In the genomic region with DNA sequence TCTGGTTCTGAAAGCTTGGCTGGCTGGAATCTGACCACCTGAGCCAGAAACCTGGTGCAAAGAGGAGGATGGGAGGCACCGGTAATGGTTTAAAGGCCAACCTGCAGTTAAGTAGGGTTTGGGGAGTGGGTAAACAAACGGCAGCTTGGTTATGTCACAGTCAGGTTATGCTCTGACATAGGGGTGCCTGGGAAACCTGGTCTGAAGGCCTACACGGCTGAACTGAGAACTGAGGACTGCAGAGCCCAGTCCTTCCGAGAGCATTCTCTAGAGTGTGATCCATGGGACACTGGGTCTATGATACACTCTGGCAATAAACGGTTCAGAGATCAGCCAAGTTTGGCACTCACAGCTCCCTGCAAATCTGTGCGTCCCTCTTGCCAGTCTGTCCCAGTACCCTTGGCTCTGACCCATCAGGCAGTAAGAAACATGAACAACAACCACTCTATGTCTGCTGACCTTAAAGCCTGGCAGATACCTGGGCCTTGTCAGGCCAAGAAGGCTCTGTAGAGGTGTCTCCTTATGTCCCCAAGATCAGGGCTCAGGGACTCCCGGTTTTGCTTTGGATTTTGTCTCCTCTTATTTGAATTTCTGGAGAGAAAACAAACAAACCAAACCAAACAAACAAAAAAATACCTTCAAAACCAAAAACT, we compare ENCODE assay signal across 9 mouse cellular contexts.
DNase-seq lines count a peak whose midpoint lies in the region; ATAC-seq and TF ChIP-seq lines count a peak whose summit lies in the region.
"Had no signal": no experiment of that assay in that cellular context is flagged by ENCODE, and none has a peak within 500 bp of the region (broad histone marks: within the 10 kb centered on the region; RNA-seq: fewer than 3 reads in every experiment).

No protein-coding gene starts in this region.

- H3K4me1 ChIP-seq in kidney, embryonic 15.5 days = peaks cover 24% of the 10 kb centered on the region
- peaks cover 34% of the 10 kb centered on the region for H3K4me1 ChIP-seq in forebrain, embryonic 10.5 days
- peaks cover 10% of the 10 kb centered on the region for H3K4me1 ChIP-seq in hindbrain, postnatal 0 days (ENCODE audit: insufficient read depth, low read length)
- peaks cover 17% of the 10 kb centered on the region; the same call in 1 of the 2 replicates for H3K4me1 ChIP-seq in midbrain, embryonic 16.5 days (ENCODE audit: control insufficient read depth, insufficient read depth, low read length)

- 34% methylated on average over 7 of the region's 7 CpGs for WGBS in kidney, embryonic 15.5 days
- 63% methylated on average over 7 of the region's 7 CpGs for WGBS in forebrain, embryonic 10.5 days
- 42% methylated on average over 7 of the region's 7 CpGs for WGBS in hindbrain, postnatal 0 days
- 57% methylated on average over 7 of the region's 7 CpGs for WGBS in midbrain, embryonic 16.5 days

- peaks cover 14% of the 10 kb centered on the region for H3K27me3 ChIP-seq in kidney, embryonic 15.5 days
- H3K27me3 ChIP-seq in forebrain, embryonic 10.5 days (ENCODE audit: poor library complexity, severe bottlenecking) = peaks cover 47% of the 10 kb centered on the region
- H3K27me3 ChIP-seq in hindbrain, postnatal 0 days (ENCODE audit: insufficient read depth, low read length) = no peaks in the 10 kb centered on the region
- H3K27me3 ChIP-seq in midbrain, embryonic 16.5 days (ENCODE audit: control insufficient read depth, insufficient read depth, low read depth, low read length) = no peaks in the 10 kb centered on the region
- H3K27me3 ChIP-seq: Patski had no signal

- H3K4me2 ChIP-seq in kidney, embryonic 15.5 days = peak overlapping the region; percentile 83
- H3K4me2 ChIP-seq in hindbrain, postnatal 0 days (ENCODE audit: low read depth, low read length) = peak overlapping the region; percentile 59
- no peak overlapping the region for H3K4me2 ChIP-seq in midbrain, embryonic 16.5 days (ENCODE audit: low read length)

- TF ChIP-seq CTCF in hindbrain, postnatal 0 days (IDR thresholded peaks at IDR 0.05; ENCODE audit: low read depth) = no peak

- H3K36me3 ChIP-seq in kidney, embryonic 15.5 days = no peaks in the 10 kb centered on the region
- no peaks in the 10 kb centered on the region for H3K36me3 ChIP-seq in forebrain, embryonic 10.5 days (replicated peaks)
- H3K36me3 ChIP-seq in hindbrain, postnatal 0 days (ENCODE audit: insufficient read depth, low read length) = no peaks in the 10 kb centered on the region
- no peaks in the 10 kb centered on the region for H3K36me3 ChIP-seq in midbrain, embryonic 16.5 days (ENCODE audit: control insufficient read depth, insufficient read depth, low read length)

- no peak overlapping the region for H3K27ac ChIP-seq in kidney, embryonic 15.5 days
- H3K27ac ChIP-seq in forebrain, embryonic 10.5 days = peak overlapping the region; percentile 92
- H3K27ac ChIP-seq in hindbrain, postnatal 0 days = peak overlapping the region; percentile 69
- H3K27ac ChIP-seq in midbrain, embryonic 16.5 days (ENCODE audit: low read length) = peak overlapping the region; percentile 92

- no peak overlapping the region for H3K9ac ChIP-seq in kidney, embryonic 15.5 days
- no peak overlapping the region for H3K9ac ChIP-seq in hindbrain, postnatal 0 days (replicated peaks; ENCODE audit: low read length)
- no peak overlapping the region for H3K9ac ChIP-seq in midbrain, embryonic 16.5 days (ENCODE audit: low read depth, low read length)

- no peak for DNase-seq in kidney, postnatal 10 days
- DNase-seq in forebrain, embryonic 10.5 days (ENCODE audit: extremely low spot score, low spot score) = peak; percentile 27
- DNase-seq in hindbrain, postnatal 0 days (ENCODE audit: low spot score) = no peak
- no peak for DNase-seq in spleen, postnatal 10 days (ENCODE audit: low spot score in 2 of 2)
- no peak for DNase-seq in spleen, adult 18-20 months
- no peak for DNase-seq in T-cell, adult 2 months (ENCODE audit: low spot score)

- no peaks in the 10 kb centered on the region for H3K9me3 ChIP-seq in kidney, embryonic 15.5 days (replicated peaks)
- H3K9me3 ChIP-seq in forebrain, embryonic 10.5 days = no peaks in the 10 kb centered on the region
- H3K9me3 ChIP-seq in hindbrain, postnatal 0 days (ENCODE audit: low read length) = no peaks in the 10 kb centered on the region; the same call in 1 of the 2 replicates
- no peaks in the 10 kb centered on the region for H3K9me3 ChIP-seq in midbrain, embryonic 16.5 days (replicated peaks; ENCODE audit: control insufficient read depth, low read length, poor library complexity, severe bottlenecking)

- ATAC-seq in kidney, embryonic 15.5 days (replicated peaks; ENCODE audit: low FRiP score) = peak; percentile 61
- ATAC-seq in hindbrain, postnatal 0 days = peak; percentile 31
- peak; percentile 51 for ATAC-seq in midbrain, embryonic 16.5 days
- ATAC-seq: Patski had no signal

- H3K4me3 ChIP-seq in kidney, embryonic 15.5 days (replicated peaks) = peak overlapping the region; percentile 58
- peak overlapping the region; percentile 63; the same call in 1 of the 2 replicates for H3K4me3 ChIP-seq in forebrain, embryonic 10.5 days
- H3K4me3 ChIP-seq in hindbrain, postnatal 0 days (ENCODE audit: low read length) = peak overlapping the region; percentile 46
- H3K4me3 ChIP-seq in midbrain, embryonic 16.5 days (ENCODE audit: low read depth, low read length) = no peak overlapping the region
